Mouse (Mus musculus): ENCODE measurements around the gene Sftpd. TPM values are rescaled to one million over a fixed set of nuclear protein-coding genes. Genes with fewer than 3 reads are reported as not detected.

Sftpd gene
- polyA plus RNA-seq, 1 experiment, result 1.2 TPM

GRCm38 (mm10) chr14:41160743-41161142 is 24.2 kb downstream of the Sftpd start:
- Histone ChIP-seq H3K27ac (ENCODE audit: control insufficient read depth, insufficient read depth, low read depth, low read length, poor library complexity) (no peak overlapping the region), H3K4me3 (replicated peaks; ENCODE audit: control insufficient read depth, low read depth, low read length) (no peak overlapping the region), H3K4me1 (ENCODE audit: control insufficient read depth, insufficient read depth, low read length) (no peaks in the 10 kb centered on the region)
- 32% methylated on average over 1 of the region's 1 CpGs for WGBS
- TF ChIP-seq CTCF (IDR thresholded peaks at IDR 0.05; ENCODE audit: control insufficient read depth, insufficient read depth, low read length) (no peak), POLR2A (IDR thresholded peaks at IDR 0.05; ENCODE audit: borderline replicate concordance, control insufficient read depth, low read depth, low read length) (no peak)

GRCm38 (mm10) chr14:41160076-41160475 is 24.9 kb downstream of the Sftpd start:
- H3K4me1 ChIP-seq (ENCODE audit: control insufficient read depth, insufficient read depth, low read length), result no peaks in the 10 kb centered on the region
- H3K27ac ChIP-seq (ENCODE audit: control insufficient read depth, insufficient read depth, low read depth, low read length, poor library complexity), result no peak overlapping the region
- TF ChIP-seq CTCF (IDR thresholded peaks at IDR 0.05; ENCODE audit: control insufficient read depth, insufficient read depth, low read length), result no peak
- TF ChIP-seq POLR2A (IDR thresholded peaks at IDR 0.05; ENCODE audit: borderline replicate concordance, control insufficient read depth, low read depth, low read length), result no peak
- WGBS, result 80% methylated on average over 4 of the region's 4 CpGs
- no peak overlapping the region for H3K4me3 ChIP-seq (replicated peaks; ENCODE audit: control insufficient read depth, low read depth, low read length)

GRCm38 (mm10) chr14:41151220-41151898 is 33.6 kb downstream of the Sftpd start, which contains the start of gene Mbl1:
Gene Mbl1, plus strand, starts transcription at chr14:41151458.
- no peaks in the 10 kb centered on the region for H3K4me1 ChIP-seq (ENCODE audit: control insufficient read depth, insufficient read depth, low read length)
- WGBS, result 79% methylated on average over 7 of the region's 7 CpGs
- H3K4me3 ChIP-seq (replicated peaks; ENCODE audit: control insufficient read depth, low read depth, low read length), result no peak within 1 kb of the TSS
- H3K27ac ChIP-seq (ENCODE audit: control insufficient read depth, insufficient read depth, low read depth, low read length, poor library complexity), result no peak within 1 kb of the TSS
- TF ChIP-seq CTCF (IDR thresholded peaks at IDR 0.05; ENCODE audit: control insufficient read depth, insufficient read depth, low read length), result no peak
- no peak for TF ChIP-seq POLR2A (IDR thresholded peaks at IDR 0.05; ENCODE audit: borderline replicate concordance, control insufficient read depth, low read depth, low read length)

GRCm38 (mm10) chr14:41147356-41147755 is 37.6 kb downstream of the Sftpd start:
- Histone ChIP-seq H3K27ac (ENCODE audit: control insufficient read depth, insufficient read depth, low read depth, low read length, poor library complexity) (no peak overlapping the region), H3K4me3 (replicated peaks; ENCODE audit: control insufficient read depth, low read depth, low read length) (no peak overlapping the region), H3K4me1 (ENCODE audit: control insufficient read depth, insufficient read depth, low read length) (no peaks in the 10 kb centered on the region)
- TF ChIP-seq CTCF (IDR thresholded peaks at IDR 0.05; ENCODE audit: control insufficient read depth, insufficient read depth, low read length), result no peak
- no peak for TF ChIP-seq POLR2A (IDR thresholded peaks at IDR 0.05; ENCODE audit: borderline replicate concordance, control insufficient read depth, low read depth, low read length)
- 71% methylated on average over 2 of the region's 2 CpGs for WGBS

- H3K4me3 ChIP-seq (replicated peaks; ENCODE audit: control insufficient read depth, low read depth, low read length), result no peak overlapping the region
- no peak overlapping the region for H3K27ac ChIP-seq (ENCODE audit: control insufficient read depth, insufficient read depth, low read depth, low read length, poor library complexity)
- 61% methylated on average over 3 of the region's 3 CpGs for WGBS
- no peak for TF ChIP-seq CTCF (IDR thresholded peaks at IDR 0.05; ENCODE audit: control insufficient read depth, insufficient read depth, low read length)
- no peak for TF ChIP-seq POLR2A (IDR thresholded peaks at IDR 0.05; ENCODE audit: borderline replicate concordance, control insufficient read depth, low read depth, low read length)
- no peaks in the 10 kb centered on the region for H3K4me1 ChIP-seq (ENCODE audit: control insufficient read depth, insufficient read depth, low read length)
Observed at GRCm38 (mm10) chr14:41146922-41147321, 38.0 kb downstream of the Sftpd start.

GRCm38 (mm10) chr14:41146035-41146434 is 38.9 kb downstream of the Sftpd start:
- H3K27ac ChIP-seq (ENCODE audit: control insufficient read depth, insufficient read depth, low read depth, low read length, poor library complexity), result no peak overlapping the region
- no peak overlapping the region for H3K4me3 ChIP-seq (replicated peaks; ENCODE audit: control insufficient read depth, low read depth, low read length)
- H3K4me1 ChIP-seq (ENCODE audit: control insufficient read depth, insufficient read depth, low read length), result no peaks in the 10 kb centered on the region
- no peak for TF ChIP-seq CTCF (IDR thresholded peaks at IDR 0.05; ENCODE audit: control insufficient read depth, insufficient read depth, low read length)
- no peak for TF ChIP-seq POLR2A (IDR thresholded peaks at IDR 0.05; ENCODE audit: borderline replicate concordance, control insufficient read depth, low read depth, low read length)
- 61% methylated on average over 6 of the region's 6 CpGs for WGBS

GRCm38 (mm10) chr14:41140686-41141085 is 44.3 kb downstream of the Sftpd start:
- TF ChIP-seq POLR2A (IDR thresholded peaks at IDR 0.05; ENCODE audit: borderline replicate concordance, control insufficient read depth, low read depth, low read length) (no peak), CTCF (IDR thresholded peaks at IDR 0.05; ENCODE audit: control insufficient read depth, insufficient read depth, low read length) (no peak)
- WGBS, result 74% methylated on average over 1 of the region's 1 CpGs
- Histone ChIP-seq H3K4me1 (ENCODE audit: control insufficient read depth, insufficient read depth, low read length) (no peaks in the 10 kb centered on the region), H3K27ac (ENCODE audit: control insufficient read depth, insufficient read depth, low read depth, low read length, poor library complexity) (no peak overlapping the region), H3K4me3 (replicated peaks; ENCODE audit: control insufficient read depth, low read depth, low read length) (no peak overlapping the region)

- Histone ChIP-seq H3K4me3 (replicated peaks; ENCODE audit: control insufficient read depth, low read depth, low read length) (no peak overlapping the region), H3K27ac (ENCODE audit: control insufficient read depth, insufficient read depth, low read depth, low read length, poor library complexity) (no peak overlapping the region), H3K4me1 (ENCODE audit: control insufficient read depth, insufficient read depth, low read length) (no peaks in the 10 kb centered on the region)
- TF ChIP-seq POLR2A (IDR thresholded peaks at IDR 0.05; ENCODE audit: borderline replicate concordance, control insufficient read depth, low read depth, low read length) (no peak), CTCF (IDR thresholded peaks at IDR 0.05; ENCODE audit: control insufficient read depth, insufficient read depth, low read length) (no peak)
Observed at GRCm38 (mm10) chr14:41137006-41137405, 47.9 kb downstream of the Sftpd start.

GRCm38 (mm10) chr14:41131540-41131939 is 53.4 kb downstream of the Sftpd start, which contains the start of gene Sftpa1:
Gene Sftpa1, plus strand, starts transcription at chr14:41131782.
- Histone ChIP-seq H3K4me3 (replicated peaks; ENCODE audit: control insufficient read depth, low read depth, low read length) (no peak within 1 kb of the TSS), H3K4me1 (ENCODE audit: control insufficient read depth, insufficient read depth, low read length) (no peaks in the 10 kb centered on the region), H3K27ac (ENCODE audit: control insufficient read depth, insufficient read depth, low read depth, low read length, poor library complexity) (no peak within 1 kb of the TSS)
- TF ChIP-seq CTCF (IDR thresholded peaks at IDR 0.05; ENCODE audit: control insufficient read depth, insufficient read depth, low read length) (no peak), POLR2A (IDR thresholded peaks at IDR 0.05; ENCODE audit: borderline replicate concordance, control insufficient read depth, low read depth, low read length) (no peak)
- 74% methylated on average over 7 of the region's 7 CpGs for WGBS

All from bone marrow, adult 2 months (tissue).